Mouse (Mus musculus) brain, adult 2 months (tissue): Measurements from ENCODE around the gene Bcl11b.
A peak's percentile ranks its signal among the peaks of the same experiment; 100 is the strongest.

Source experiments
- DNase-seq: peaks from one replicate; pipeline ENCODE4 v3.0.0; 2011; ENCODE audit warnings: low read depth, low spot score

Gene Bcl11b

GRCm38 (mm10) chr12:107998746-107999145, 4.7 kb downstream of the Bcl11b start:
- DNase-seq: peak; percentile 87

- DNase-seq: no peak
Measured at GRCm38 (mm10) chr12:107997901-107998300, 5.5 kb downstream of the Bcl11b start.

GRCm38 (mm10) chr12:107997241-107997640, 6.2 kb downstream of the Bcl11b start:
- peak; percentile 3 for DNase-seq

- peak; percentile 47 for DNase-seq
Measured at GRCm38 (mm10) chr12:107996773-107997172, 6.6 kb downstream of the Bcl11b start.

GRCm38 (mm10) chr12:107996216-107996615, 7.2 kb downstream of the Bcl11b start:
- DNase-seq: no peak

GRCm38 (mm10) chr12:107994421-107994820, 9.0 kb downstream of the Bcl11b start:
- no peak for DNase-seq

- no peak for DNase-seq
Measured at GRCm38 (mm10) chr12:107993029-107993428, 10.4 kb downstream of the Bcl11b start.

GRCm38 (mm10) chr12:107991191-107991590, 12.2 kb downstream of the Bcl11b start:
- no peak for DNase-seq

GRCm38 (mm10) chr12:107983211-107983610, 20.2 kb downstream of the Bcl11b start:
- DNase-seq: no peak

GRCm38 (mm10) chr12:107982306-107982705, 21.1 kb downstream of the Bcl11b start:
- no peak for DNase-seq

- no peak for DNase-seq
Measured at GRCm38 (mm10) chr12:107981231-107981630, 22.2 kb downstream of the Bcl11b start.

GRCm38 (mm10) chr12:107980261-107980961, 23.0 kb downstream of the Bcl11b start:
- DNase-seq: no peak

- no peak for DNase-seq
Measured at GRCm38 (mm10) chr12:107979710-107980260, 23.6 kb downstream of the Bcl11b start.

- DNase-seq: no peak
Measured at GRCm38 (mm10) chr12:107978736-107979255, 24.6 kb downstream of the Bcl11b start.

GRCm38 (mm10) chr12:107978063-107978462, 25.3 kb downstream of the Bcl11b start:
- no peak for DNase-seq

GRCm38 (mm10) chr12:107977534-107977933, 25.9 kb downstream of the Bcl11b start:
- no peak for DNase-seq

GRCm38 (mm10) chr12:107977086-107977485, 26.3 kb downstream of the Bcl11b start:
- no peak for DNase-seq

GRCm38 (mm10) chr12:107976571-107977001, 26.8 kb downstream of the Bcl11b start:
- peak; percentile 78 for DNase-seq

GRCm38 (mm10) chr12:107975897-107976570, 27.4 kb downstream of the Bcl11b start:
- DNase-seq: peak; percentile 83

GRCm38 (mm10) chr12:107975479-107975896, 27.9 kb downstream of the Bcl11b start:
- DNase-seq: no peak

- no peak for DNase-seq
Measured at GRCm38 (mm10) chr12:107974504-107974903, 28.9 kb downstream of the Bcl11b start.

- no peak for DNase-seq
Measured at GRCm38 (mm10) chr12:107973556-107974140, 29.8 kb downstream of the Bcl11b start.
